Mouse (Mus musculus) embryonic fibroblast, embryonic 13.5 days (primary cell): ENCODE data around the gene Spata25.
"Not testable (repeated sequence)": the region's sequence is repeated elsewhere in the genome, so short reads cannot be mapped to it uniquely, and the experiment has no call there.

Source experiments
- CTCF ChIP-seq: IDR thresholded peaks from 2 replicates; pipeline ENCODE4 v1.5.1; 2011; ENCODE audit warnings: mild to moderate bottlenecking, control low read depth, low read length, moderate library complexity, borderline replicate concordance; ENCODE audit not compliant: insufficient read depth
- POLR2A ChIP-seq: IDR thresholded peaks from 2 replicates; pipeline ENCODE4 v1.6.1; 2011; ENCODE audit warnings: low read depth, mild to moderate bottlenecking, control low read depth, low read length, moderate library complexity

GRCm38 (mm10) chr2:164855572-164855971 is 27.2 kb upstream of the Spata25 start:
- not testable (repeated sequence) for TF ChIP-seq CTCF, POLR2A
